Mouse (Mus musculus): ENCODE results near the gene Thrb. TPM values are rescaled to one million over a fixed set of nuclear protein-coding genes. Genes with fewer than 3 reads are reported as not detected.

Thrb gene
- polyA plus RNA-seq, 1 experiment from 2014 or later = 2.0 TPM

- Histone ChIP-seq H3K4me2 (ENCODE audit: low read length) (no peak overlapping the region), H3K4me3 (ENCODE audit: low read depth, low read length) (no peak overlapping the region), H3K9me3 (ENCODE audit: control insufficient read depth, low read length) (no peaks in the 10 kb centered on the region), H3K4me1 (replicated peaks; ENCODE audit: control insufficient read depth, insufficient read depth, low read length) (0 out of 2 replicates have a peak, but pooled peaks cover 5% of the 10 kb centered on the region), H3K9ac (ENCODE audit: low read length) (no peak overlapping the region), H3K36me3 (ENCODE audit: control insufficient read depth, insufficient read depth, low read length) (no peaks in the 10 kb centered on the region), H3K27me3 (replicated peaks; ENCODE audit: control insufficient read depth, insufficient read depth, low read length) (no peaks in the 10 kb centered on the region), H3K27ac (ENCODE audit: low read depth) (no peak overlapping the region)
- DNase-seq (ENCODE audit: low spot score) (no peak), ATAC-seq (replicated peaks; ENCODE audit: low FRiP score, low TSS enrichment, low read depth) (0 out of 2 replicates have a peak, but pooled peaks have one; percentile 19)
- 47% methylated on average over 9 of the region's 9 CpGs for WGBS
These were observed 83.0 kb downstream of the Thrb start for GRCm38 (mm10) chr14:17742902-17743712.

GRCm38 (mm10) chr14:17743713-17744158 lies 83.7 kb downstream of the Thrb start:
- no peaks in the 10 kb centered on the region for H3K36me3 ChIP-seq (ENCODE audit: control insufficient read depth, insufficient read depth, low read length)
- H3K27me3 ChIP-seq (replicated peaks; ENCODE audit: control insufficient read depth, insufficient read depth, low read length) = no peaks in the 10 kb centered on the region
- H3K9ac ChIP-seq (ENCODE audit: low read length) = no peak overlapping the region
- WGBS = 31% methylated on average over 2 of the region's 2 CpGs
- H3K9me3 ChIP-seq (ENCODE audit: control insufficient read depth, low read length) = no peaks in the 10 kb centered on the region
- no peak overlapping the region for H3K4me3 ChIP-seq (ENCODE audit: low read depth, low read length)
- DNase-seq (ENCODE audit: low spot score) = no peak
- ATAC-seq (replicated peaks; ENCODE audit: low FRiP score, low TSS enrichment, low read depth) = no peak
- no peak overlapping the region for H3K27ac ChIP-seq (ENCODE audit: low read depth)
- H3K4me2 ChIP-seq (ENCODE audit: low read length) = no peak overlapping the region
- 0 out of 2 replicates have a peak, but pooled peaks cover 5% of the 10 kb centered on the region for H3K4me1 ChIP-seq (replicated peaks; ENCODE audit: control insufficient read depth, insufficient read depth, low read length)

DNA sequence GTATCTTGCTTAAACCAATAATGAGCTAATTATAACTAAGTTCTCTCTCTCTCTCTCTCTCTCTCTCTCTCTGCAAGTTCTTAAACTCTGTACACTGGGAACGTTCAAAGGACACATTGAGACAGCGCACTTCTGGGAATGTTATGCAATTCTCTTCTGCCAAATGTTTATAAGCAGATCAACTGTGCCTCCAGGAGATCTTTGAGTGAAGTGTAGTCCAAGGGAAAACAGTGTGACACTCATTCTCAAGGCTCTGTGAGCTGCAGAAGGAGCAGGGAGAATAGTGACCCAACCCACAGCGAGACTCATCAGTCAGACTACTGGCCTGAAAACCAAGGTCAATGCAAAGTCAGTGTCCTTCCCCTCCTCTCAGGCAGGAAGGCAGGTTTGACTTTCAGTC lies 87.9 kb downstream of the Thrb start:
- Histone ChIP-seq H3K27me3 (replicated peaks; ENCODE audit: control insufficient read depth, insufficient read depth, low read length) (no peaks in the 10 kb centered on the region), H3K4me3 (ENCODE audit: low read depth, low read length) (no peak overlapping the region), H3K9ac (ENCODE audit: low read length) (no peak overlapping the region), H3K36me3 (ENCODE audit: control insufficient read depth, insufficient read depth, low read length) (no peaks in the 10 kb centered on the region), H3K9me3 (ENCODE audit: control insufficient read depth, low read length) (no peaks in the 10 kb centered on the region), H3K4me1 (replicated peaks; ENCODE audit: control insufficient read depth, insufficient read depth, low read length) (0 out of 2 replicates have a peak, but pooled peaks cover 5% of the 10 kb centered on the region), H3K27ac (ENCODE audit: low read depth) (no peak overlapping the region), H3K4me2 (ENCODE audit: low read length) (no peak overlapping the region)
- 65% methylated on average over 3 of the region's 3 CpGs for WGBS
- ATAC-seq (replicated peaks; ENCODE audit: low FRiP score, low TSS enrichment, low read depth) (no peak), DNase-seq (ENCODE audit: low spot score) (no peak)

- no peak overlapping the region for H3K4me3 ChIP-seq (ENCODE audit: low read depth, low read length)
- no peaks in the 10 kb centered on the region for H3K36me3 ChIP-seq (ENCODE audit: control insufficient read depth, insufficient read depth, low read length)
- H3K9ac ChIP-seq (ENCODE audit: low read length) = no peak overlapping the region
- no peak overlapping the region for H3K27ac ChIP-seq (ENCODE audit: low read depth)
- no peak overlapping the region for H3K4me2 ChIP-seq (ENCODE audit: low read length)
- DNase-seq (ENCODE audit: low spot score) (no peak), ATAC-seq (replicated peaks; ENCODE audit: low FRiP score, low TSS enrichment, low read depth) (no peak)
- H3K9me3 ChIP-seq (ENCODE audit: control insufficient read depth, low read length) = no peaks in the 10 kb centered on the region
- no peaks in the 10 kb centered on the region for H3K27me3 ChIP-seq (replicated peaks; ENCODE audit: control insufficient read depth, insufficient read depth, low read length)
- no peaks in the 10 kb centered on the region for H3K4me1 ChIP-seq (replicated peaks; ENCODE audit: control insufficient read depth, insufficient read depth, low read length)
These were observed 88.9 kb downstream of the Thrb start for GRCm38 (mm10) chr14:17748945-17749344.

- H3K36me3 ChIP-seq (ENCODE audit: control insufficient read depth, insufficient read depth, low read length) = no peaks in the 10 kb centered on the region
- H3K27ac ChIP-seq (ENCODE audit: low read depth) = no peak overlapping the region
- DNase-seq (ENCODE audit: low spot score) (no peak), ATAC-seq (replicated peaks; ENCODE audit: low FRiP score, low TSS enrichment, low read depth) (no peak)
- H3K9me3 ChIP-seq (ENCODE audit: control insufficient read depth, low read length) = no peaks in the 10 kb centered on the region
- H3K4me1 ChIP-seq (replicated peaks; ENCODE audit: control insufficient read depth, insufficient read depth, low read length) = no peaks in the 10 kb centered on the region
- H3K9ac ChIP-seq (ENCODE audit: low read length) = no peak overlapping the region
- no peaks in the 10 kb centered on the region for H3K27me3 ChIP-seq (replicated peaks; ENCODE audit: control insufficient read depth, insufficient read depth, low read length)
- 90% methylated on average over 1 of the region's 1 CpGs for WGBS
- no peak overlapping the region for H3K4me3 ChIP-seq (ENCODE audit: low read depth, low read length)
- H3K4me2 ChIP-seq (ENCODE audit: low read length) = no peak overlapping the region
These were observed 91.8 kb downstream of the Thrb start for GRCm38 (mm10) chr14:17751911-17752310.

DNA sequence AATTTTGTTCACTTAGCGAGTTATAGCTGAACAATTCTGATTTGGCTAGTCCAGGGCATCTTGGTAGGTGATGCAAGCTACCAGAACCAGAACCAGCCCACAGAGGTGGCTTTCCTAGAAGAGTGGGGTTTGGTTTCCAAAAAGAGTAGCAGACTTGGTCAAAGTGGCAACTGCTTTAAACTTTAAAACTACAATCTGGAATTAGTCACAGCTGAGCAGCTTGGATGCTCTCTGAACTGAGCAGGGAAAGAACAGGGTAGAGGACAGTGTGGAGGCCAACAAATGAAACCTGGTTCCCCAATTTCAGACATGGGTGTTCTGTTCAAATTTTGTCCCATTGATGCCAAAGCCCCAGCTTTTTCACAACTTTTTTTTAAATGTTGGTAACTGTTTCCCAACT lies 93.4 kb downstream of the Thrb start:
- Histone ChIP-seq H3K4me3 (ENCODE audit: low read depth, low read length) (no peak overlapping the region), H3K36me3 (ENCODE audit: control insufficient read depth, insufficient read depth, low read length) (no peaks in the 10 kb centered on the region), H3K4me1 (replicated peaks; ENCODE audit: control insufficient read depth, insufficient read depth, low read length) (no peaks in the 10 kb centered on the region), H3K27ac (ENCODE audit: low read depth) (no peak overlapping the region), H3K9ac (ENCODE audit: low read length) (no peak overlapping the region), H3K4me2 (ENCODE audit: low read length) (no peak overlapping the region), H3K27me3 (replicated peaks; ENCODE audit: control insufficient read depth, insufficient read depth, low read length) (no peaks in the 10 kb centered on the region), H3K9me3 (ENCODE audit: control insufficient read depth, low read length) (no peaks in the 10 kb centered on the region)
- no peak for DNase-seq (ENCODE audit: low spot score)
- WGBS = 91% methylated on average over 1 of the region's 1 CpGs
- ATAC-seq (replicated peaks; ENCODE audit: low FRiP score, low TSS enrichment, low read depth) = no peak

- no peak for ATAC-seq (replicated peaks; ENCODE audit: low FRiP score, low TSS enrichment, low read depth)
- Histone ChIP-seq H3K27ac (ENCODE audit: low read depth) (no peak overlapping the region), H3K4me1 (replicated peaks; ENCODE audit: control insufficient read depth, insufficient read depth, low read length) (no peaks in the 10 kb centered on the region), H3K36me3 (ENCODE audit: control insufficient read depth, insufficient read depth, low read length) (no peaks in the 10 kb centered on the region), H3K9ac (ENCODE audit: low read length) (no peak overlapping the region), H3K27me3 (replicated peaks; ENCODE audit: control insufficient read depth, insufficient read depth, low read length) (no peaks in the 10 kb centered on the region), H3K4me2 (ENCODE audit: low read length) (no peak overlapping the region), H3K4me3 (ENCODE audit: low read depth, low read length) (no peak overlapping the region), H3K9me3 (ENCODE audit: control insufficient read depth, low read length) (no peaks in the 10 kb centered on the region)
- DNase-seq (ENCODE audit: low spot score) = no peak
These were observed 96.7 kb downstream of the Thrb start for GRCm38 (mm10) chr14:17756732-17757131.

GRCm38 (mm10) chr14:17767987-17768386 lies 107.9 kb downstream of the Thrb start:
- H3K27ac ChIP-seq (ENCODE audit: low read depth) = no peak overlapping the region
- DNase-seq (ENCODE audit: low spot score) (no peak), ATAC-seq (replicated peaks; ENCODE audit: low FRiP score, low TSS enrichment, low read depth) (no peak)
- H3K36me3 ChIP-seq (ENCODE audit: control insufficient read depth, insufficient read depth, low read length) = no peaks in the 10 kb centered on the region
- no peak overlapping the region for H3K9ac ChIP-seq (ENCODE audit: low read length)
- H3K27me3 ChIP-seq (replicated peaks; ENCODE audit: control insufficient read depth, insufficient read depth, low read length) = no peaks in the 10 kb centered on the region
- H3K4me2 ChIP-seq (ENCODE audit: low read length) = no peak overlapping the region
- 68% methylated on average over 2 of the region's 2 CpGs for WGBS
- no peaks in the 10 kb centered on the region for H3K9me3 ChIP-seq (ENCODE audit: control insufficient read depth, low read length)
- H3K4me1 ChIP-seq (replicated peaks; ENCODE audit: control insufficient read depth, insufficient read depth, low read length) = no peaks in the 10 kb centered on the region
- H3K4me3 ChIP-seq (ENCODE audit: low read depth, low read length) = no peak overlapping the region

DNA sequence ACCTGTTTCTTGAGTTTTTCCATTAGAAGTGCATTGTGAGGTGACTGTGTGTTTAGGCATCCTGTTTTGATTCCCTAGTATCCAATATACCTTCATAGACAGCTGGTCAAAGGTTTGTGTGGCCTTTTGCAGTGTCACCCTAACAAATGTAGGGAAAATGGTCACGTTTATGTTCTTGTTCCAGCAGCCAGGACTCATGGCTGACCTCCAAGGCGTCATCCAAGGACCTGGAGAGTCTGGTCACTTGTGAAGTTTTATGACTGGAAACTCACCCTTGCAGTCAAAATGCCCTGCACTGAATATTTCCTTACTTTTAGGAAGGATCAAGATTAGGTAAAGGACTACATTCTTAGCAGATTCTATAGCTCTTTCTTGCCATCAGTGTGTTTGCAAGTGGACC lies 114.3 kb downstream of the Thrb start:
- DNase-seq (ENCODE audit: low spot score) = no peak
- Histone ChIP-seq H3K4me2 (ENCODE audit: low read length) (no peak overlapping the region), H3K27ac (ENCODE audit: low read depth) (no peak overlapping the region), H3K4me3 (ENCODE audit: low read depth, low read length) (no peak overlapping the region), H3K36me3 (ENCODE audit: control insufficient read depth, insufficient read depth, low read length) (no peaks in the 10 kb centered on the region), H3K4me1 (replicated peaks; ENCODE audit: control insufficient read depth, insufficient read depth, low read length) (no peaks in the 10 kb centered on the region), H3K9me3 (ENCODE audit: control insufficient read depth, low read length) (no peaks in the 10 kb centered on the region), H3K27me3 (replicated peaks; ENCODE audit: control insufficient read depth, insufficient read depth, low read length) (no peaks in the 10 kb centered on the region), H3K9ac (ENCODE audit: low read length) (no peak overlapping the region)
- 52% methylated on average over 2 of the region's 2 CpGs for WGBS
- ATAC-seq (replicated peaks; ENCODE audit: low FRiP score, low TSS enrichment, low read depth) = no peak
